Mouse (Mus musculus) forebrain, embryonic 13.5 days (tissue): Measurements from ENCODE around the gene Polr3e. TPM values are rescaled to one million over a fixed set of nuclear protein-coding genes. Genes with fewer than 3 reads are reported as not detected.

Experiments
- ATAC-seq: fragments of 200-750 bp; cut with Nextera tagmentation; 2 replicates; pipeline ENCODE4 v1.8.0; 2017
- H3K27ac ChIP-seq: fragments of 300-500 bp; sonication (generic); 2 replicates; pipeline ENCODE4 v1.5.1; 2015; ENCODE audit warnings: inconsistent platforms, mild to moderate bottlenecking, moderate library complexity
- H3K27me3 ChIP-seq: fragments of 300-500 bp; sonication (generic); 2 replicates; pipeline ENCODE4 v1.6.1; 2015; ENCODE audit warnings: mild to moderate bottlenecking, inconsistent platforms
- H3K36me3 ChIP-seq: fragments of 300-500 bp; sonication (generic); 2 replicates; pipeline ENCODE4 v1.6.1; 2015; ENCODE audit warnings: mild to moderate bottlenecking, inconsistent platforms; ENCODE audit not compliant: poor library complexity, severe bottlenecking
- H3K4me1 ChIP-seq: fragments of 300-500 bp; sonication (generic); 2 replicates; pipeline ENCODE4 v1.6.1; 2015; ENCODE audit warnings: inconsistent platforms
- H3K4me2 ChIP-seq: fragments of 300-500 bp; sonication (generic); 2 replicates; pipeline ENCODE4 v1.6.1; 2015; ENCODE audit warnings: inconsistent platforms, mild to moderate bottlenecking, moderate library complexity
- H3K4me3 ChIP-seq: fragments of 300-500 bp; sonication (generic); 2 replicates; pipeline ENCODE4 v1.5.1; 2015; ENCODE audit warnings: mild to moderate bottlenecking, inconsistent platforms
- H3K9ac ChIP-seq: fragments of 300-500 bp; sonication (generic); 2 replicates; pipeline ENCODE4 v1.6.1; 2015; ENCODE audit warnings: mild to moderate bottlenecking, inconsistent platforms
- H3K9me3 ChIP-seq: fragments of 300-500 bp; sonication (generic); replicated peaks from 2 replicates; pipeline ENCODE4 v1.6.1; 2016; ENCODE audit warnings: inconsistent platforms
- WGBS: fragments of 180-500 bp; shearing (Covaris S2); methylation state at CpG from one replicate; pipeline ENCODE4 v1.1.7; 2015; 5-methylcytosine and 5-hydroxymethylcytosine counted together
- polyA plus RNA-seq: library from polyadenylated mRNA; unstranded; fragments of >200 nt; fragmentation: Nextera tagmentation; extraction: Ambion mirVana; gene quantifications from 2 replicates; pipeline ENCODE4 v1.2.1, GENCODE M21; 2015

Gene Polr3e
- polyA plus RNA-seq, result 27.1 and 30.1 TPM in 2 replicates

DNA sequence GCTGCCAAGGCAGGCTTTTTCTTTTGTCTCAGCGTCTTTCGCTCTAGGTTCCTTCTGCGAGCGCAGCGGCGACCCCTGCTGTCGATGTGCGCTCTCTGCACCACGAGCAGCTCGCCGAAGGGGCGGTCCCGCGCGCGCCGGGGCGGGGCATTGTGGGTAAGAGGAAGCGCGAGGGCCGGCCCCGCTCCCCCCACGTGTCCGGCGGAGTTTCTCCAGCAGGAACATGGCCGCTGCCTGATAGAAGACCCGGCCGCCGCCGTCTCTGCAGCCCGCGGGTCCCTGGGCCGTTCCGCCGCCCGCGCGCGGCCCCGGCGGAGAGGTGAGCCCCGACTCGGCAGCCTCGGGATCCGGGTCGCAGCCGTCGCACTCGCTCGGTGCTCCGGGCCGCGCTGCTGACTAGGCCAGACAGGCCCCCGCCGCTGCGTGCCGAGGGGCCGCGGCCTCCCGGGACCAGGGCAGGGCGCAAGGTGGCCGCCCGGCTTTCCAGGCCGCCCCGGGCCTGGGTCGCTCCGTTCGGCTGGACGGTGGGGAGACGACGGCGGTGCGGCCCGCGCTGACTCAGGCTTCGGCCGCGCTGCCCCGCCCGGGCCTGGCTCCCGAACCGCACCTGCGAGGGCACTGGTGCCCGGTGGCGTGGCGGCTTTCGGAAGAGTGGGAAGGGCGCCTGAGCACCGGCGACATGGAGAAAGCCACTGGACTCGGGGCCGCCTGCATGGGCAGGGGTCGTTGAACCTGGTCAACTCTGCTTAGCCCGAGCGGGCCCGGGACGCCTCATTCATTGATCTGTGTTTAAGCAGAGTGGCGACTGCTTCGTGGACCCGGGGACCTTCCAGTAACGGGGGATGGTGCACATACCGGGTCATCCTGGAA is at the start of gene Polr3e:
Gene Polr3e, plus strand, starts transcription at position 153 of the 870 bp plus-strand sequence.
- WGBS, result under 1% methylated on average over 91 of the region's 102 CpGs
- peaks cover 18% of the 10 kb centered on the region for H3K4me1 ChIP-seq
- no peaks in the 10 kb centered on the region for H3K27me3 ChIP-seq
- H3K9ac ChIP-seq, result peak within 1 kb of the TSS; percentile 92
- H3K4me2 ChIP-seq, result peak within 1 kb of the TSS; percentile 82
- H3K36me3 ChIP-seq, result 0 out of 2 replicates have a peak, but pooled peaks cover under 1% of the 10 kb centered on the region
- H3K27ac ChIP-seq, result peak within 1 kb of the TSS; percentile 85
- ATAC-seq, result peak; percentile 95
- H3K4me3 ChIP-seq, result peak within 1 kb of the TSS; percentile 97
- no peaks in the 10 kb centered on the region for H3K9me3 ChIP-seq

GRCm38 (mm10) chr7:120869883-120870282 is 47.7 kb upstream of the Polr3e start:
- ATAC-seq, result no peak
- no peaks in the 10 kb centered on the region for H3K27me3 ChIP-seq
- no peak overlapping the region for H3K9ac ChIP-seq
- no peaks in the 10 kb centered on the region for H3K36me3 ChIP-seq
- H3K9me3 ChIP-seq, result no peaks in the 10 kb centered on the region
- peaks cover 14% of the 10 kb centered on the region for H3K4me1 ChIP-seq
- no peak overlapping the region for H3K4me2 ChIP-seq
- H3K27ac ChIP-seq, result no peak overlapping the region
- no peak overlapping the region for H3K4me3 ChIP-seq
- 64% methylated on average over 5 of the region's 5 CpGs for WGBS

DNA sequence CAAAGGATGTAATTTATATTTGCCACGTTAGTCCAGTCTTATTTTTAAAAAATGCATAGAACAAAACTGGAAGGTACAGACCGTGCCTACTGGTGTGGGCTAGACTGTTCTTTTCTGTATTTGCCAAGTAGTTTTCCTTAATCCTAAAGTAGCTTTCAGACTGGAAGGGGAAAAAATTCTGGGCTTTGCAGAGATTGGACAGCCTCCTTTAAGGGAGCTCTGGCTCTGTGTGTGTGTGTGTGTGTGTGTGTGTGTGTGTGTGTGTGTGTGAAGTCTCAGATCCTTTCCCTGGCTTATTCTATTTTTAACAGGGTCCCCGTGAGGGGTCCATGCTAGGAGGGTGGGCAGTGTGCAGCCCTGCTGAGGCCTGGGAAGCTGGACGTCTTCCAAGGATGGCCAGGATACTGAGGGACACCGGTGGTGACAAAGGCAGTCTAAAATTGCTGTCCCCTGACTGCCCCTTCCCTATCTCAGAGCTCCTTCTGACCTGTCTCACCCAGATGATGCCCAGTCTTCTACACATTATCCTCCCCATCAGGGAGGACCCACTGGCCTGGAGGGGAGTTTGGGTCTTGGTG is 47.0 kb upstream of the Polr3e start:
- ATAC-seq, result no peak
- H3K36me3 ChIP-seq, result no peaks in the 10 kb centered on the region
- WGBS, result 76% methylated on average over 5 of the region's 5 CpGs
- H3K9me3 ChIP-seq, result no peaks in the 10 kb centered on the region
- H3K9ac ChIP-seq, result no peak overlapping the region
- H3K4me1 ChIP-seq, result peaks cover 8% of the 10 kb centered on the region
- H3K27me3 ChIP-seq, result no peaks in the 10 kb centered on the region
- no peak overlapping the region for H3K4me3 ChIP-seq
- H3K27ac ChIP-seq, result no peak overlapping the region
- no peak overlapping the region for H3K4me2 ChIP-seq

GRCm38 (mm10) chr7:120873083-120873482 is 44.5 kb upstream of the Polr3e start:
- ATAC-seq, result no peak
- 81% methylated on average over 12 of the region's 12 CpGs for WGBS

DNA sequence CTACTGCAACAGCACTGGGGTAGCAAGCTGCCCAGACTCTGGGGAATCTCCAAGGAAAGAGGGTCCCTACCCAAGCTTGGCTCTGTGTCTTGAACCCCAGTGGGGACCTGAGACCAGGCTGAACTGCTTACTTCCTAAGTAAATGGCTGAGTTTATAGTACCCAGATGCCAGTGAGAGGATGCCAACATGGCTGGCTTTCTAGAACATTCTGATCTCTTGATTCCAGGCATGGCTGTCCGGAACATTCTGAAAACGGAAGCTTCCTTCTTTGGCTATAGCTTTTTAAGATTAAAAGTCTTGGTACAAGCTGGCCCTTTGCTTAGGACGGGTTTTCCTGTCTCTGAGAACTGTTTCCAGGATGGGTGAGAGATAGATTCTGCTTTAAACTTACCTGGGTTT is 43.5 kb upstream of the Polr3e start:
- no peak for ATAC-seq
- Histone ChIP-seq H3K4me2 (no peak overlapping the region), H3K27ac (no peak overlapping the region), H3K9ac (no peak overlapping the region), H3K36me3 (no peaks in the 10 kb centered on the region), H3K4me3 (no peak overlapping the region), H3K9me3 (no peaks in the 10 kb centered on the region), H3K27me3 (no peaks in the 10 kb centered on the region), H3K4me1 (no peaks in the 10 kb centered on the region)
- 93% methylated on average over 3 of the region's 3 CpGs for WGBS

More at GRCm38 (mm10) chr7:120873083-120873482, 44.5 kb upstream of the Polr3e start:
- Histone ChIP-seq H3K9ac (no peak overlapping the region), H3K4me3 (no peak overlapping the region), H3K9me3 (no peaks in the 10 kb centered on the region), H3K4me1 (no peaks in the 10 kb centered on the region), H3K36me3 (no peaks in the 10 kb centered on the region), H3K27me3 (no peaks in the 10 kb centered on the region), H3K27ac (no peak overlapping the region), H3K4me2 (no peak overlapping the region)

GRCm38 (mm10) chr7:120874764-120875539 is 42.6 kb upstream of the Polr3e start:
- WGBS, result 71% methylated on average over 7 of the region's 7 CpGs
- Histone ChIP-seq H3K4me3 (no peak overlapping the region), H3K4me1 (no peaks in the 10 kb centered on the region), H3K36me3 (no peaks in the 10 kb centered on the region), H3K27me3 (no peaks in the 10 kb centered on the region), H3K9me3 (no peaks in the 10 kb centered on the region), H3K9ac (no peak overlapping the region), H3K27ac (no peak overlapping the region), H3K4me2 (no peak overlapping the region)
- ATAC-seq, result no peak

GRCm38 (mm10) chr7:120875540-120876388 is 41.8 kb upstream of the Polr3e start:
- no peak for ATAC-seq
- Histone ChIP-seq H3K4me1 (no peaks in the 10 kb centered on the region), H3K27ac (no peak overlapping the region), H3K36me3 (peaks cover 8% of the 10 kb centered on the region; the same call in 1 of the 2 replicates), H3K27me3 (no peaks in the 10 kb centered on the region), H3K4me2 (no peak overlapping the region), H3K4me3 (no peak overlapping the region), H3K9me3 (no peaks in the 10 kb centered on the region), H3K9ac (no peak overlapping the region)
- WGBS, result 58% methylated on average over 3 of the region's 3 CpGs

DNA sequence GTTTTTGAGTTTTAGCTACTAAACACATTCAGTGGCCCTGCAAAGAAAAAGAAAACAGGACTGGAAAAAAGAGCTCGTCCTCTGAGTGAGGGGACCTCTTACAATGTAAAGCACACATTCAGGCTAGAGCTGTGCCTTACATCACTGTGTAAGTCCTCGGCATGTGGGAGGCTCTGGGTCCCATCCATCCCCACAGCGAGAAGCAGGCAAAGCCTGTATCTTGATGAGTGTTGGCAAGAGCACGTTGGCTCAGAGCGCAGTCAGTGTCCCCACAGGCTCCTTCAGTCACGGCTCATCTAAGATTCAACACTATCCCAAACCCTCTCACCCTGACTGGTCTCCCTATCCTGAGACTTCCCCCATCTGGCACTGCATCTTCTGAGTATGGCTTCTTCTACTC is 39.3 kb upstream of the Polr3e start:
- no peak overlapping the region for H3K4me2 ChIP-seq
- H3K9ac ChIP-seq, result no peak overlapping the region
- 84% methylated on average over 6 of the region's 6 CpGs for WGBS
- no peak for ATAC-seq
- no peaks in the 10 kb centered on the region for H3K27me3 ChIP-seq
- no peaks in the 10 kb centered on the region for H3K9me3 ChIP-seq
- no peak overlapping the region for H3K4me3 ChIP-seq
- H3K4me1 ChIP-seq, result no peaks in the 10 kb centered on the region
- no peak overlapping the region for H3K27ac ChIP-seq
- H3K36me3 ChIP-seq, result peaks cover 8% of the 10 kb centered on the region; the same call in 1 of the 2 replicates

- no peaks in the 10 kb centered on the region for H3K9me3 ChIP-seq
- H3K27ac ChIP-seq, result no peak overlapping the region
- H3K36me3 ChIP-seq, result peaks cover 18% of the 10 kb centered on the region
- H3K4me2 ChIP-seq, result no peak overlapping the region
- ATAC-seq, result no peak
- H3K27me3 ChIP-seq, result no peaks in the 10 kb centered on the region
- no peak overlapping the region for H3K4me3 ChIP-seq
- WGBS, result 96% methylated on average over 3 of the region's 3 CpGs
- H3K9ac ChIP-seq, result no peak overlapping the region
- no peaks in the 10 kb centered on the region for H3K4me1 ChIP-seq
These were observed 37.6 kb upstream of the Polr3e start for GRCm38 (mm10) chr7:120879972-120880371.

GRCm38 (mm10) chr7:120880770-120881169 is 36.8 kb upstream of the Polr3e start:
- Histone ChIP-seq H3K4me3 (no peak overlapping the region), H3K9ac (no peak overlapping the region), H3K27me3 (no peaks in the 10 kb centered on the region), H3K36me3 (peaks cover 26% of the 10 kb centered on the region), H3K4me1 (no peaks in the 10 kb centered on the region), H3K9me3 (no peaks in the 10 kb centered on the region), H3K4me2 (no peak overlapping the region), H3K27ac (no peak overlapping the region)
- WGBS, result 96% methylated on average over 4 of the region's 4 CpGs
- no peak for ATAC-seq

DNA sequence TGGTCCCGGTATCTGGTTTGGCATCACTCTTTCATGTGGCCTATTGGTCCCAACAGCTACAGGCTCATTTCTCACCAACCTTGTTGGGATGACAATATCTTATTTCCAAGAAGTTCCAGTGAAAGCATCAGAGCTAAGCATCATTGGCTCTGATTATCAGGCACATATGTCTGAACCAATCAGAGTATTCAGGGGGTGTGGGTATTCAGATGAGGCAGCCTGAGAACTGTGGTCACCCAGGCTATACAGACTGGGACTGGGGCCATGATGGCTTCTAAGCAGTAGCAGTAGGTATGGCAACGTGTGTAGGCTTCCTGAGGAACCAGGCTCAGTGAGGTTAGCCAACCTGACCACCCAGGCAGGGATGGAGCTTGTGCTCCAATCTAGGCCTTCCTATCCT is 36.1 kb upstream of the Polr3e start:
- WGBS, result 50% methylated on average over 2 of the region's 2 CpGs
- ATAC-seq, result no peak
- Histone ChIP-seq H3K27ac (no peak overlapping the region), H3K4me3 (no peak overlapping the region), H3K27me3 (no peaks in the 10 kb centered on the region), H3K4me1 (no peaks in the 10 kb centered on the region), H3K9me3 (no peaks in the 10 kb centered on the region), H3K9ac (no peak overlapping the region), H3K36me3 (peaks cover 33% of the 10 kb centered on the region), H3K4me2 (no peak overlapping the region)
